Comparison of ENCODE assay signal across 8 mouse cellular contexts in genomic region chr11:75768091-75768989, GRCm38 (mm10). TPM values are rescaled to one million over a fixed set of nuclear protein-coding genes. Genes with fewer than 3 reads are reported as not detected.
A peak's percentile ranks its signal among the peaks of the same experiment; 100 is the strongest.
DNase-seq lines count a peak whose midpoint lies in the region; ATAC-seq lines count a peak whose summit lies in the region.

No protein-coding gene starts in this region.

- H3K27ac ChIP-seq in embryonic facial prominence, embryonic 12.5 days = no peak overlapping the region
- no peak overlapping the region for H3K27ac ChIP-seq in embryonic facial prominence, embryonic 10.5 days (replicated peaks)
- no peak overlapping the region for H3K27ac ChIP-seq in forebrain, embryonic 13.5 days
- no peak overlapping the region for H3K27ac ChIP-seq in liver, embryonic 12.5 days

- H3K27me3 ChIP-seq in embryonic facial prominence, embryonic 12.5 days = no peaks in the 10 kb centered on the region
- H3K27me3 ChIP-seq in embryonic facial prominence, embryonic 10.5 days (replicated peaks; ENCODE audit: low read depth, poor library complexity, severe bottlenecking) = no peaks in the 10 kb centered on the region
- H3K27me3 ChIP-seq in forebrain, embryonic 13.5 days = no peaks in the 10 kb centered on the region
- peaks cover 20% of the 10 kb centered on the region for H3K27me3 ChIP-seq in liver, embryonic 12.5 days (replicated peaks)

- H3K4me2 ChIP-seq in embryonic facial prominence, embryonic 12.5 days (replicated peaks) = peak overlapping the region; percentile 45; the same call in 1 of the 2 replicates
- H3K4me2 ChIP-seq in forebrain, embryonic 13.5 days = peak overlapping the region; percentile 24; the same call in 1 of the 2 replicates
- peak overlapping the region; percentile 61 for H3K4me2 ChIP-seq in liver, embryonic 12.5 days

- H3K36me3 ChIP-seq in embryonic facial prominence, embryonic 12.5 days = peaks cover 37% of the 10 kb centered on the region
- H3K36me3 ChIP-seq in embryonic facial prominence, embryonic 10.5 days (replicated peaks) = peaks cover 48% of the 10 kb centered on the region
- peaks cover 45% of the 10 kb centered on the region for H3K36me3 ChIP-seq in forebrain, embryonic 13.5 days (ENCODE audit: poor library complexity, severe bottlenecking)
- peaks cover 45% of the 10 kb centered on the region for H3K36me3 ChIP-seq in liver, embryonic 12.5 days

- WGBS in embryonic facial prominence, embryonic 12.5 days = 63% methylated on average over 6 of the region's 6 CpGs
- 61% methylated on average over 6 of the region's 6 CpGs for WGBS in embryonic facial prominence, embryonic 10.5 days
- 54% methylated on average over 6 of the region's 6 CpGs for whole genome bisulfite sequencing in forebrain, embryonic 13.5 days
- 57% methylated on average over 6 of the region's 6 CpGs for WGBS in liver, embryonic 12.5 days (ENCODE audit: insufficient replicate concordance)

- no peak for ATAC-seq in embryonic facial prominence, embryonic 12.5 days (ENCODE audit: insufficient number of reproducible peaks, insufficient read depth, low FRiP score, low TSS enrichment)
- 0 out of 2 replicates have a peak, but pooled peaks have one; percentile 22 for ATAC-seq in forebrain, embryonic 13.5 days
- no peak for ATAC-seq in liver, embryonic 12.5 days

- H3K4me3 ChIP-seq in embryonic facial prominence, embryonic 12.5 days = no peak overlapping the region
- H3K4me3 ChIP-seq in embryonic facial prominence, embryonic 10.5 days = no peak overlapping the region
- H3K4me3 ChIP-seq in forebrain, embryonic 13.5 days = no peak overlapping the region
- H3K4me3 ChIP-seq in liver, embryonic 12.5 days = peak overlapping the region; percentile 12; the same call in 1 of the 2 replicates

- no peaks in the 10 kb centered on the region; the same call in 1 of the 2 replicates for H3K4me1 ChIP-seq in embryonic facial prominence, embryonic 12.5 days
- peaks cover 8% of the 10 kb centered on the region; the same call in 1 of the 2 replicates for H3K4me1 ChIP-seq in embryonic facial prominence, embryonic 10.5 days
- H3K4me1 ChIP-seq in forebrain, embryonic 13.5 days = 0 out of 2 replicates have a peak, but pooled peaks cover 6% of the 10 kb centered on the region
- peaks cover 11% of the 10 kb centered on the region for H3K4me1 ChIP-seq in liver, embryonic 12.5 days

- DNase-seq in embryonic facial prominence, embryonic 10.5 days (ENCODE audit: low spot score) = no peak
- peak; percentile 57 for DNase-seq in layer of hippocampus, adult 11-12 months (ENCODE audit: low spot score)
- DNase-seq in layer of hippocampus, postnatal 25 days (ENCODE audit: extremely low spot score in 1 of 2, low spot score in 1 of 2) = no peak
- no peak for DNase-seq in ovary, postnatal 10 days (ENCODE audit: low spot score)
- no peak for DNase-seq in cerebellum, postnatal 14 days

- H3K9me3 ChIP-seq in embryonic facial prominence, embryonic 12.5 days = no peaks in the 10 kb centered on the region
- no peaks in the 10 kb centered on the region for H3K9me3 ChIP-seq in embryonic facial prominence, embryonic 10.5 days
- H3K9me3 ChIP-seq in forebrain, embryonic 13.5 days (replicated peaks) = no peaks in the 10 kb centered on the region
- no peaks in the 10 kb centered on the region for H3K9me3 ChIP-seq in liver, embryonic 12.5 days (replicated peaks)

- no peak overlapping the region for H3K9ac ChIP-seq in embryonic facial prominence, embryonic 12.5 days
- H3K9ac ChIP-seq in forebrain, embryonic 13.5 days = no peak overlapping the region
- no peak overlapping the region for H3K9ac ChIP-seq in liver, embryonic 12.5 days

RNA-seq across cellular contexts. Expression of gene Doc2b, which starts 27.5 kb away (rescaled TPM):
- polyA plus RNA-seq in embryonic facial prominence, embryonic 12.5 days (2016; fragmentation: Nextera tagmentation; extraction: Ambion mirVana) = 2.1 and 2.5 TPM in 2 replicates
- polyA plus RNA-seq in embryonic facial prominence, embryonic 10.5 days (2016; fragmentation: Nextera tagmentation; extraction: Ambion mirVana) = 0.22 and 0.28 TPM in 2 replicates
- 100 to 1,000 TPM; 107 to 111 TPM for total RNA-seq in layer of hippocampus, postnatal 25 days (2021)
- 0.92 and 1.2 TPM in 2 replicates for polyA plus RNA-seq in forebrain, embryonic 13.5 days (2015; fragmentation: Nextera tagmentation; extraction: Ambion mirVana)
- 0.05 and 0.12 TPM in 2 replicates for polyA plus RNA-seq in liver, embryonic 12.5 days (2016; fragmentation: Nextera tagmentation; extraction: Ambion mirVana)

RNA-seq across cellular contexts. Expression of gene Ywhae, which starts 35.7 kb away (rescaled TPM):
- polyA plus RNA-seq in embryonic facial prominence, embryonic 12.5 days (2016; fragmentation: Nextera tagmentation; extraction: Ambion mirVana) = 1,049 and 1,107 TPM in 2 replicates
- 1,280 and 1,286 TPM in 2 replicates for polyA plus RNA-seq in embryonic facial prominence, embryonic 10.5 days (2016; fragmentation: Nextera tagmentation; extraction: Ambion mirVana)
- 1,000 to 10,000 TPM; 1,088 to 1,203 TPM for total RNA-seq in layer of hippocampus, postnatal 25 days (2021)
- 1,451 and 1,470 TPM in 2 replicates for polyA plus RNA-seq in forebrain, embryonic 13.5 days (2015; fragmentation: Nextera tagmentation; extraction: Ambion mirVana)
- 405 and 415 TPM in 2 replicates for polyA plus RNA-seq in liver, embryonic 12.5 days (2016; fragmentation: Nextera tagmentation; extraction: Ambion mirVana)
